Comparison of ENCODE assay signal across 9 mouse cellular contexts in genomic region chr15:12374916-12375315, GRCm38 (mm10). TPM values are rescaled to one million over a fixed set of nuclear protein-coding genes. Genes with fewer than 3 reads are reported as not detected.
DNase-seq lines count a peak whose midpoint lies in the region; ATAC-seq lines count a peak whose summit lies in the region.
"Had no signal": no experiment of that assay in that cellular context is flagged by ENCODE, and none has a peak within 500 bp of the region (broad histone marks: within the 10 kb centered on the region; RNA-seq: fewer than 3 reads in every experiment).

No protein-coding gene starts in this region.

- H3K4me3 ChIP-seq in heart, embryonic 13.5 days = peak overlapping the region; percentile 37
- H3K4me3 ChIP-seq in hindbrain, embryonic 14.5 days (replicated peaks; ENCODE audit: low read length) = no peak overlapping the region
- peak overlapping the region; percentile 37; the same call in 1 of the 2 replicates for H3K4me3 ChIP-seq in midbrain, embryonic 12.5 days

- no peak for ATAC-seq in heart, embryonic 13.5 days (ENCODE audit: extremely low read depth, insufficient number of reproducible peaks, low FRiP score, low TSS enrichment)
- no peak for ATAC-seq in hindbrain, embryonic 14.5 days (ENCODE audit: low FRiP score)
- no peak for ATAC-seq in midbrain, embryonic 12.5 days (ENCODE audit: low FRiP score, low read depth)
- ATAC-seq in inflammation-experienced regulatory T-cells, adult 6 months = no peak

- 50% methylated on average over 18 of the region's 18 CpGs for WGBS in heart, embryonic 13.5 days
- 60% methylated on average over 18 of the region's 18 CpGs for WGBS in hindbrain, embryonic 14.5 days
- WGBS in midbrain, embryonic 12.5 days = 68% methylated on average over 18 of the region's 18 CpGs

- no peak for DNase-seq in heart, postnatal 4 days
- peak; percentile 33 for DNase-seq in WW6 (ENCODE audit: low read depth, low spot score)
- no peak for DNase-seq in hindbrain, embryonic 14.5 days (ENCODE audit: low spot score)
- no peak for DNase-seq in retina, postnatal 1 day
- no peak for DNase-seq in layer of hippocampus, postnatal 14 days (ENCODE audit: low spot score in 2 of 2)

- peak overlapping the region; percentile 69 for H3K9ac ChIP-seq in heart, embryonic 13.5 days
- no peak overlapping the region for H3K9ac ChIP-seq in hindbrain, embryonic 14.5 days
- peak overlapping the region; percentile 31; the same call in 1 of the 2 replicates for H3K9ac ChIP-seq in midbrain, embryonic 12.5 days (replicated peaks)

- H3K9me3 ChIP-seq in heart, embryonic 13.5 days = no peaks in the 10 kb centered on the region
- H3K9me3 ChIP-seq in hindbrain, embryonic 14.5 days (ENCODE audit: control insufficient read depth, low read length) = no peaks in the 10 kb centered on the region
- H3K9me3 ChIP-seq in midbrain, embryonic 12.5 days = no peaks in the 10 kb centered on the region

- peaks cover 4% of the 10 kb centered on the region; the same call in 1 of the 2 replicates for H3K27me3 ChIP-seq in heart, embryonic 13.5 days (replicated peaks)
- H3K27me3 ChIP-seq in hindbrain, embryonic 14.5 days (ENCODE audit: control insufficient read depth, insufficient read depth, low read length) = no peaks in the 10 kb centered on the region
- H3K27me3 ChIP-seq in midbrain, embryonic 12.5 days = peaks cover 20% of the 10 kb centered on the region
- H3K27me3 ChIP-seq: CH12.LX had no signal

- H3K4me2 ChIP-seq in heart, embryonic 13.5 days = peak overlapping the region; percentile 70
- H3K4me2 ChIP-seq in hindbrain, embryonic 14.5 days (replicated peaks) = peak overlapping the region; percentile 50
- H3K4me2 ChIP-seq in midbrain, embryonic 12.5 days (replicated peaks) = peak overlapping the region; percentile 57

- H3K4me1 ChIP-seq in heart, embryonic 13.5 days = peaks cover 21% of the 10 kb centered on the region
- H3K4me1 ChIP-seq in hindbrain, embryonic 14.5 days (replicated peaks; ENCODE audit: control insufficient read depth, insufficient read depth, low read length) = peaks cover 9% of the 10 kb centered on the region
- peaks cover 27% of the 10 kb centered on the region for H3K4me1 ChIP-seq in midbrain, embryonic 12.5 days

- peaks cover 30% of the 10 kb centered on the region for H3K36me3 ChIP-seq in heart, embryonic 13.5 days
- H3K36me3 ChIP-seq in hindbrain, embryonic 14.5 days (replicated peaks; ENCODE audit: control insufficient read depth, insufficient read depth) = no peaks in the 10 kb centered on the region
- no peaks in the 10 kb centered on the region for H3K36me3 ChIP-seq in midbrain, embryonic 12.5 days

- peak overlapping the region; percentile 59; the same call in 1 of the 2 replicates for H3K27ac ChIP-seq in heart, embryonic 13.5 days (replicated peaks)
- H3K27ac ChIP-seq in hindbrain, embryonic 14.5 days = no peak overlapping the region
- no peak overlapping the region for H3K27ac ChIP-seq in midbrain, embryonic 12.5 days (replicated peaks)

RNA-seq across cellular contexts. Expression of gene 1810049J17Rik, which starts 53.2 kb away (rescaled TPM):
- polyA plus RNA-seq in heart, embryonic 13.5 days (2015; fragmentation: Nextera tagmentation; extraction: Ambion mirVana) = 0.78 and 1.3 TPM in 2 replicates
- total RNA-seq in heart, postnatal 4 days (2021) = under 1 TPM in 1 of 2 experiments, not detected in 1; 0.91 TPM
- polyA plus RNA-seq in hindbrain, embryonic 14.5 days (2014; fragmentation: Nextera tagmentation; extraction: Ambion mirVana) = 1.8 and 2.0 TPM in 2 replicates
- 0.75 TPM in 1 of 2 replicates, not detected in the other for polyA plus RNA-seq in midbrain, embryonic 12.5 days (2016; fragmentation: Nextera tagmentation; extraction: Ambion mirVana)
- polyA plus RNA-seq in inflammation-experienced regulatory T-cells, adult 6 months (2017; shearing (Covaris generic)) = not detected
- 1 to 10 TPM in 1 of 2 experiments, not detected in 1; 1.6 TPM for total RNA-seq in layer of hippocampus, postnatal 14 days (2021)

RNA-seq across cellular contexts. Expression of gene Golph3, which starts 53.7 kb away (rescaled TPM):
- polyA plus RNA-seq in heart, embryonic 13.5 days (2015; fragmentation: Nextera tagmentation; extraction: Ambion mirVana) = 60.1 and 63.0 TPM in 2 replicates
- 10 to 100 TPM; 88.7 to 89.1 TPM for total RNA-seq in heart, postnatal 4 days (2021)
- 96.9 and 112 TPM in 2 replicates for polyA plus RNA-seq in hindbrain, embryonic 14.5 days (2014; fragmentation: Nextera tagmentation; extraction: Ambion mirVana)
- polyA plus RNA-seq in midbrain, embryonic 12.5 days (2016; fragmentation: Nextera tagmentation; extraction: Ambion mirVana) = 94.8 and 98.4 TPM in 2 replicates
- polyA plus RNA-seq in inflammation-experienced regulatory T-cells, adult 6 months (2017; shearing (Covaris generic)) = 10 to 100 TPM; 29.6 to 31.6 (median 31.4) TPM
- 10 to 100 TPM; 95.2 to 96.1 TPM for total RNA-seq in layer of hippocampus, postnatal 14 days (2021)
